Mouse (Mus musculus) large intestine, adult 2 months (tissue): ENCODE measurements around the gene Prr36. TPM values are rescaled to one million over a fixed set of nuclear protein-coding genes. Genes with fewer than 3 reads are reported as not detected.

Experiments
- DNase-seq: peaks from one replicate; pipeline ENCODE4 v3.0.0-alpha.2; 2012; ENCODE audit warnings: low read depth, low spot score
- WGBS: fragments of 180-500 bp; shearing (Covaris S2); methylation state at CpG from one replicate; pipeline ENCODE4 v1.1.7; 2018; 5-methylcytosine and 5-hydroxymethylcytosine counted together
- polyA plus RNA-seq: library from polyadenylated mRNA; depleted of rRNA; stranded (reverse); fragments of >200 nt; gene quantifications from 2 replicates; pipeline ENCODE4 v1.2.3, GENCODE M21; 2012

The Prr36 gene
- polyA plus RNA-seq, 1 experiment: 0.20 TPM

GRCm38 (mm10) chr8:4245737-4246136 is 28.5 kb upstream of the Prr36 start:
- DNase-seq: no peak
- 88% methylated on average over 13 of the region's 13 CpGs for WGBS

- 95% methylated on average over 5 of the region's 5 CpGs for WGBS
Measured at GRCm38 (mm10) chr8:4245061-4245460, 27.8 kb upstream of the Prr36 start.

GRCm38 (mm10) chr8:4239193-4239890 is 22.1 kb upstream of the Prr36 start:
- no peak for DNase-seq
- WGBS: 4% methylated on average over 19 of the region's 19 CpGs

More at GRCm38 (mm10) chr8:4245061-4245460, 27.8 kb upstream of the Prr36 start:
- DNase-seq: no peak

- WGBS: under 1% methylated on average over 62 of the region's 71 CpGs
- DNase-seq: peak; percentile 92
Measured at GRCm38 (mm10) chr8:4238434-4239192, 21.4 kb upstream of the Prr36 start, which contains the start of the genes Map2k7 and Gm49320. Gene Map2k7, plus strand, starts transcription at chr8:4238740. Gene Gm49320, plus strand, starts transcription at chr8:4238865.

GRCm38 (mm10) chr8:4237814-4238433 is 20.7 kb upstream of the Prr36 start:
- peak; percentile 42 for DNase-seq
- WGBS: 8% methylated on average over 15 of the region's 15 CpGs

- no peak for DNase-seq
- WGBS: 45% methylated on average over 10 of the region's 10 CpGs
Measured at GRCm38 (mm10) chr8:4230612-4231351, 13.5 kb upstream of the Prr36 start.

- DNase-seq: no peak
- WGBS: 85% methylated on average over 5 of the region's 5 CpGs
Measured at GRCm38 (mm10) chr8:4229784-4230183, 12.5 kb upstream of the Prr36 start.

- WGBS: 96% methylated on average over 4 of the region's 4 CpGs
Measured at GRCm38 (mm10) chr8:4227919-4228318, 10.7 kb upstream of the Prr36 start.

GRCm38 (mm10) chr8:4226739-4227347 is 9.6 kb upstream of the Prr36 start, which contains the start of gene Lrrc8e:
Gene Lrrc8e, plus strand, starts transcription at chr8:4226827.
- no peak for DNase-seq
- WGBS: 3% methylated on average over 33 of the region's 33 CpGs

More at GRCm38 (mm10) chr8:4227919-4228318, 10.7 kb upstream of the Prr36 start:
- DNase-seq: no peak

GRCm38 (mm10) chr8:4226323-4226722 is 9.1 kb upstream of the Prr36 start:
- WGBS: 43% methylated on average over 4 of the region's 4 CpGs
- no peak for DNase-seq

- no peak for DNase-seq
Measured at GRCm38 (mm10) chr8:4222059-4222458, 4.8 kb upstream of the Prr36 start.

- WGBS: 80% methylated on average over 3 of the region's 3 CpGs
- DNase-seq: no peak
Measured at GRCm38 (mm10) chr8:4219617-4220016, 2.4 kb upstream of the Prr36 start.

GRCm38 (mm10) chr8:4216296-4216695 is 963 bp downstream of the Prr36 start:
- WGBS: 31% methylated on average over 18 of the region's 18 CpGs
- DNase-seq: no peak

- peak; percentile 67 for DNase-seq
- WGBS: 6% methylated on average over 33 of the region's 33 CpGs
Measured at GRCm38 (mm10) chr8:4214006-4214980, 3.0 kb downstream of the Prr36 start.

- no peak for DNase-seq
- 3% methylated on average over 18 of the region's 18 CpGs for WGBS
Measured at GRCm38 (mm10) chr8:4213210-4214005, 3.9 kb downstream of the Prr36 start.

- WGBS: 1% methylated on average over 25 of the region's 25 CpGs
- no peak for DNase-seq
Measured at GRCm38 (mm10) chr8:4212809-4213209, 4.5 kb downstream of the Prr36 start.

GRCm38 (mm10) chr8:4211097-4211496 is 6.2 kb downstream of the Prr36 start:
- DNase-seq: no peak
- 72% methylated on average over 6 of the region's 6 CpGs for WGBS

GRCm38 (mm10) chr8:4207016-4207350 is 10.3 kb downstream of the Prr36 start:
- DNase-seq: no peak
- 52% methylated on average over 2 of the region's 2 CpGs for WGBS
